Mouse (Mus musculus): ENCODE measurements around the gene Tmem132c.

Tmem132c gene

DNA sequence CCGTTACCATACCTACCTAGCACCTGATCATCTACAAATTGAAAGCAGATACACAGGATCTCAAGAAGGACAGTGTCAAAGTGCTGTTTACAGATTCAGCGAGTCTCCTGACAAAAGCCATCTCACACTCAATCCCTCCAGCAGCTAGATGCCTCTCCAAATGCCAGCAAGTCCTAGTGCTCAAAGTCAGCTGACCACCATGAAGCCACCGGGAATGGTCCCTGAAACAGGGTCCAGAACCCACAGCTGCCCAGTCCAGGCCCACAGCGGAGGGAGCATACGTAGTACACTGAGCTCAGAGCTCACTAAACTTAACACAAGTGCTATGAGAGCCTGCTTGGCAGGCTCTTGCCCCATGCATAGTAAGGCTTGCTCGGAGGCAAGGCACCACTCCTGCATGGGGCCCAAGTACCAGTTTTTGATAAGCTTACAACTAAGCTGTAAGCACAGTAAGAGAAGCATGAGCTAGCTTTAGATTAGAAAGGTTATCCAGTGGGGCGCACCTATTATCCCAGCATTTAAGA, 367.6 kb downstream of the Tmem132c start:
- no peak for DNase-seq (ENCODE audit: low spot score)

DNA sequence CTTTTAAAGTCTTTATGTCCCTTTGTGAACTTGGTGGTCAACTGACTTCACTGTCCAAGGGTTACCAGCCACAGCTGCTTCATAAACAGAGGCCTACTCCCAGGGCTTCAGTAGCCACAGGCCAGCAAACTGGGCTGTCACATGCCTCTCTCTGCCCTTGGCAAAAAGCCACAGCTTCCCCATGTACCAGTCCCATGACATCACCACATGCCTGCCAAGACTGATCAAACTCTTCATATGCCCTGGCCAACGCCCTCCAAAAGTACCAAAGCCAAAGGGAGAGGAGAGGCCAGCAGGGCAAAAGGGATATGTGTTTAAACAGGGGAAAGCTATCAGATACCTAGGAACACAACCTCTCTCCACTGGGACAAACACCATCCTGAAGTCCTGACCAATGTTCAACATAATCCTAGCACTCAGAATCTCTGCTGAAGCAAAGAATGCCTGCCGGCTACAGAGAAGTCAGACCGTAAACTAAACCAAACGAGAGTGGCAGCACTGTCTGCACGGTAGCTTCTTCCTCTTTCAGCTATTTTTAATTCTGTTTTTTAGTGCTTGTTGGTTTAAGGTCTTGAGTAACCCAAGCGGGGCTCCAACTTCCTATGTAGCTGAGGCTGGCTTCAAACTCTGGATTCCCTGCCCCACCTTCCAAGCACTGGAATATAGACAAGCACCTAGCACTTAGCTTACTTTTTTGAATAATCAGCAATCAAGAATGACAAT, 369.3 kb downstream of the Tmem132c start:
- peak; percentile 88 for DNase-seq (ENCODE audit: low spot score)

DNA sequence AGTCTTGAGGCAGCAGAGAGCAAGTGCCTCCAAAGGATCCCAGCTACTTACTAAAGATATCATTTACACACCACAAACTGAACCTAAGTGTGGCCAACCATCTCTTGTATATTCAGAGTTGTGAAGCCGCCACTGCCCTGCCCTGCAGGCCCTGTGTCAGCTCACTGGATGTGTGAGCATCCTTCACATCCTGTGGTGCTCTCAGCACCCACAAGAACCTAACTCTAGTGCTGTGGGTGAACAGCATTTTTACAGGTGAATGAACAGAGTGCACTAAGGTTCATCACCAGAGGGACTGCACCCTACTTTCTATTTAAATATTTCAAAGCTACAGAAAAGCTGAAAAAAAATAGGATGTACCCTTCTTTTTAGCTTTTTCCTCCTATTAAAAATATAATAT, 370.3 kb downstream of the Tmem132c start:
- no peak for DNase-seq (ENCODE audit: low spot score)

DNA sequence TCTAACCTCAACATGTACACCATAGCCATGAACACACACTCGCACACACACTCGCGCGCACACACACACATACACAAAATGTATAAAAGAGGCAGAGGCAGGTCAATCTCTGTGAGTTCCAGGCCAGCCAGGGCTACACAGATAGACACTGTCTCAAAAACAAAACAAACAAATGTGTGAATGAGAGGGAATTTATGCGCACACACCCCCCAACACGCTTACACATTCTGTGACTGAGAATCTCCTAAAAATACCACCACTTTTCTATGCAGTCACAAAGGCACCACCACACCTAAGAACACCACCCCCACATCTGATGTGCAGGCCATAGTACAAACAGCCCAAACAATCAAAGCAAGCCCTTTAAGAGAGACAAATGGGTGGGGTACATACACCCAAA, 370.8 kb downstream of the Tmem132c start:
- no peak for DNase-seq (ENCODE audit: low spot score)

Data from layer of hippocampus, adult 11-12 months (tissue).